Mouse (Mus musculus): ENCODE data around the gene Rell1. TPM values are rescaled to one million over a fixed set of nuclear protein-coding genes. Genes with fewer than 3 reads are reported as not detected.

Gene Rell1
- 10 to 100 TPM; 10.6 to 11.7 TPM for total RNA-seq (2021)

- peak; percentile 87 to 92 for DNase-seq (ENCODE audit: low spot score in 2 of 2)
Observed at GRCm38 (mm10) chr5:63968443-63969415, at the start of gene Rell1. Rell1 (minus strand) TSS chr5:63968897.

GRCm38 (mm10) chr5:64012596-64013366 lies 44.1 kb upstream of the Rell1 start:
- intact Hi-C loops (cut with DNase I): no loop called here

More at GRCm38 (mm10) chr5:63968443-63969415, at the start of gene Rell1:
- intact Hi-C loops (cut with DNase I): loop anchor here (2.0 to 5.0 kb wide), 3 partner anchors 61 to 124 kb away; partner anchors contain the start of gene Pgm2

GRCm38 (mm10) chr5:64006548-64006947 lies 37.9 kb upstream of the Rell1 start:
- no peak for DNase-seq (ENCODE audit: low spot score in 2 of 2)
- intact Hi-C loops (cut with DNase I): no loop called here

More at GRCm38 (mm10) chr5:64012596-64013366, 44.1 kb upstream of the Rell1 start:
- no peak for DNase-seq (ENCODE audit: low spot score in 2 of 2)

- intact Hi-C loops (cut with DNase I): no loop called here
- DNase-seq (ENCODE audit: low spot score in 2 of 2): no peak
Observed at GRCm38 (mm10) chr5:64003302-64003701, 34.6 kb upstream of the Rell1 start.

GRCm38 (mm10) chr5:63993865-63994264 lies 25.2 kb upstream of the Rell1 start:
- no peak for DNase-seq (ENCODE audit: low spot score in 2 of 2)
- intact Hi-C loops (cut with DNase I): no loop called here

GRCm38 (mm10) chr5:63990675-63991074 lies 22.0 kb upstream of the Rell1 start:
- no peak for DNase-seq (ENCODE audit: low spot score in 2 of 2)
- intact Hi-C loops (cut with DNase I): no loop called here

GRCm38 (mm10) chr5:63986337-63986736 lies 17.6 kb upstream of the Rell1 start:
- no peak for DNase-seq (ENCODE audit: low spot score in 2 of 2)
- intact Hi-C loops (cut with DNase I): no loop called here

- intact Hi-C loops (cut with DNase I): no loop called here
- no peak for DNase-seq (ENCODE audit: low spot score in 2 of 2)
Observed at GRCm38 (mm10) chr5:63982296-63982695, 13.6 kb upstream of the Rell1 start.

- intact Hi-C loops (cut with DNase I): no loop called here
- no peak for DNase-seq (ENCODE audit: low spot score in 2 of 2)
Observed at GRCm38 (mm10) chr5:63970991-63971390, 2.3 kb upstream of the Rell1 start.

- DNase-seq (ENCODE audit: low spot score in 2 of 2): no peak
- intact Hi-C loops (cut with DNase I): no loop called here
Observed at GRCm38 (mm10) chr5:63970281-63970732, 1.6 kb upstream of the Rell1 start.

GRCm38 (mm10) chr5:63969476-63970112 lies 897 bp upstream of the Rell1 start:
- intact Hi-C loops (cut with DNase I): loop anchor here (2.0 to 5.0 kb wide), 3 partner anchors 62 to 123 kb away; partner anchors contain the start of gene Pgm2
- no peak for DNase-seq (ENCODE audit: low spot score in 2 of 2)

GRCm38 (mm10) chr5:63967591-63968141 lies 1.0 kb downstream of the Rell1 start:
- intact Hi-C loops (cut with DNase I): loop anchor here (2.0 to 5.0 kb wide), 3 partner anchors 60 to 125 kb away; partner anchors contain the start of gene Pgm2
- no peak for DNase-seq (ENCODE audit: low spot score in 2 of 2)

- intact Hi-C loops (cut with DNase I): loop anchor here (5.0 kb wide), 2 partner anchors 59 to 81 kb away; no protein-coding TSS in a partner anchor
- no peak for DNase-seq (ENCODE audit: low spot score in 2 of 2)
Observed at GRCm38 (mm10) chr5:63966379-63966778, 2.3 kb downstream of the Rell1 start.

- intact Hi-C loops (cut with DNase I): loop anchor here (5.0 kb wide), 2 partner anchors 59 to 81 kb away; no protein-coding TSS in a partner anchor
- DNase-seq (ENCODE audit: low spot score in 2 of 2): no peak
Observed at GRCm38 (mm10) chr5:63965946-63966345, 2.8 kb downstream of the Rell1 start.

GRCm38 (mm10) chr5:63964576-63964975 lies 4.1 kb downstream of the Rell1 start:
- intact Hi-C loops (cut with DNase I): no loop called here
- DNase-seq (ENCODE audit: low spot score in 2 of 2): no peak

- no peak for DNase-seq (ENCODE audit: low spot score in 2 of 2)
- intact Hi-C loops (cut with DNase I): no loop called here
Observed at GRCm38 (mm10) chr5:63961726-63962125, 7.0 kb downstream of the Rell1 start.

GRCm38 (mm10) chr5:63960565-63960964 lies 8.1 kb downstream of the Rell1 start:
- no peak for DNase-seq (ENCODE audit: low spot score in 2 of 2)

GRCm38 (mm10) chr5:63958963-63959708 lies 9.6 kb downstream of the Rell1 start:
- DNase-seq (ENCODE audit: low spot score in 2 of 2): no peak
- intact Hi-C loops (cut with DNase I): loop anchor here (5.0 kb wide), 1 partner anchor 103 kb away; no protein-coding TSS in a partner anchor

More at GRCm38 (mm10) chr5:63960565-63960964, 8.1 kb downstream of the Rell1 start:
- intact Hi-C loops (cut with DNase I): no loop called here

All from left cerebral cortex, postnatal 25 days (tissue).